Mouse (Mus musculus): ENCODE results near the gene Atp6v0a2. TPM values are rescaled to one million over a fixed set of nuclear protein-coding genes. Genes with fewer than 3 reads are reported as not detected.
"Not testable (repeated sequence)": the region's sequence is repeated elsewhere in the genome, so short reads cannot be mapped to it uniquely, and the experiment has no call there.

Atp6v0a2 gene
- polyA plus RNA-seq, 1 experiment = 170 TPM

- Histone ChIP-seq H3K4me3 (ENCODE audit: low read depth, low read length) (no peak overlapping the region), H3K27me3 (ENCODE audit: control insufficient read depth, insufficient read depth, low read length) (no peaks in the 10 kb centered on the region), H3K36me3 (ENCODE audit: control insufficient read depth, insufficient read depth, low read length) (no peaks in the 10 kb centered on the region), H3K4me1 (ENCODE audit: control insufficient read depth, insufficient read depth, insufficient read length, low read length) (peaks cover 21% of the 10 kb centered on the region), H3K27ac (ENCODE audit: insufficient read depth, low read depth, low read length) (no peak overlapping the region)
- WGBS = 88% methylated on average over 15 of the region's 15 CpGs
- TF ChIP-seq CTCF (IDR thresholded peaks at IDR 0.05; ENCODE audit: extremely low read depth, insufficient read length, insufficient replicate concordance, low read depth, low read length) (no peak), POLR2A (IDR thresholded peaks at IDR 0.05; ENCODE audit: low read depth, low read length) (no peak)
Measured at GRCm38 (mm10) chr5:124622890-124623289, 5.5 kb upstream of the Atp6v0a2 start.

GRCm38 (mm10) chr5:124624291-124624690 is 4.1 kb upstream of the Atp6v0a2 start:
- TF ChIP-seq POLR2A (IDR thresholded peaks at IDR 0.05; ENCODE audit: low read depth, low read length) = no peak
- Histone ChIP-seq H3K27me3 (ENCODE audit: control insufficient read depth, insufficient read depth, low read length) (no peaks in the 10 kb centered on the region), H3K4me1 (ENCODE audit: control insufficient read depth, insufficient read depth, insufficient read length, low read length) (peaks cover 26% of the 10 kb centered on the region), H3K27ac (ENCODE audit: insufficient read depth, low read depth, low read length) (no peak overlapping the region), H3K36me3 (ENCODE audit: control insufficient read depth, insufficient read depth, low read length) (no peaks in the 10 kb centered on the region), H3K4me3 (ENCODE audit: low read depth, low read length) (no peak overlapping the region)
- 79% methylated on average over 9 of the region's 9 CpGs for WGBS

- Histone ChIP-seq H3K27ac (ENCODE audit: insufficient read depth, low read depth, low read length) (peak overlapping the region; percentile 99), H3K36me3 (ENCODE audit: control insufficient read depth, insufficient read depth, low read length) (peaks cover 16% of the 10 kb centered on the region), H3K4me1 (ENCODE audit: control insufficient read depth, insufficient read depth, insufficient read length, low read length) (peaks cover 38% of the 10 kb centered on the region), H3K4me3 (ENCODE audit: low read depth, low read length) (peak overlapping the region; percentile 92), H3K27me3 (ENCODE audit: control insufficient read depth, insufficient read depth, low read length) (no peaks in the 10 kb centered on the region)
- 3% methylated on average over 11 of the region's 11 CpGs for WGBS
- no peak for TF ChIP-seq CTCF (IDR thresholded peaks at IDR 0.05; ENCODE audit: extremely low read depth, insufficient read length, insufficient replicate concordance, low read depth, low read length)
Measured at GRCm38 (mm10) chr5:124629641-124630040, 1.3 kb downstream of the Atp6v0a2 start.

- Histone ChIP-seq H3K4me1 (ENCODE audit: control insufficient read depth, insufficient read depth, insufficient read length, low read length) (peaks cover 24% of the 10 kb centered on the region), H3K27me3 (ENCODE audit: control insufficient read depth, insufficient read depth, low read length) (no peaks in the 10 kb centered on the region)
- 50% methylated on average over 11 of the region's 11 CpGs for WGBS
Measured at GRCm38 (mm10) chr5:124631685-124632084, 3.3 kb downstream of the Atp6v0a2 start.

GRCm38 (mm10) chr5:124632461-124632860 is 4.1 kb downstream of the Atp6v0a2 start:
- H3K27ac ChIP-seq (ENCODE audit: insufficient read depth, low read depth, low read length) = peak overlapping the region; percentile 70
- peaks cover 42% of the 10 kb centered on the region for H3K36me3 ChIP-seq (ENCODE audit: control insufficient read depth, insufficient read depth, low read length)
- H3K4me1 ChIP-seq (ENCODE audit: control insufficient read depth, insufficient read depth, insufficient read length, low read length) = peaks cover 20% of the 10 kb centered on the region
- H3K4me3 ChIP-seq (ENCODE audit: low read depth, low read length) = no peak overlapping the region
- H3K27me3 ChIP-seq (ENCODE audit: control insufficient read depth, insufficient read depth, low read length) = no peaks in the 10 kb centered on the region
- 34% methylated on average over 5 of the region's 5 CpGs for WGBS
- no peak for TF ChIP-seq POLR2A (IDR thresholded peaks at IDR 0.05; ENCODE audit: low read depth, low read length)
- no peak for TF ChIP-seq CTCF (IDR thresholded peaks at IDR 0.05; ENCODE audit: extremely low read depth, insufficient read length, insufficient replicate concordance, low read depth, low read length)

More at GRCm38 (mm10) chr5:124631685-124632084, 3.3 kb downstream of the Atp6v0a2 start:
- Histone ChIP-seq H3K4me3 (ENCODE audit: low read depth, low read length) (peak overlapping the region; percentile 2; the same call in 1 of the 2 replicates), H3K36me3 (ENCODE audit: control insufficient read depth, insufficient read depth, low read length) (peaks cover 34% of the 10 kb centered on the region), H3K27ac (ENCODE audit: insufficient read depth, low read depth, low read length) (peak overlapping the region; percentile 76)
- no peak for TF ChIP-seq CTCF (IDR thresholded peaks at IDR 0.05; ENCODE audit: extremely low read depth, insufficient read length, insufficient replicate concordance, low read depth, low read length)

- 69% methylated on average over 2 of the region's 2 CpGs for WGBS
- Histone ChIP-seq H3K4me3 (ENCODE audit: low read depth, low read length) (no peak overlapping the region), H3K36me3 (ENCODE audit: control insufficient read depth, insufficient read depth, low read length) (peaks cover 49% of the 10 kb centered on the region), H3K27me3 (ENCODE audit: control insufficient read depth, insufficient read depth, low read length) (no peaks in the 10 kb centered on the region), H3K4me1 (ENCODE audit: control insufficient read depth, insufficient read depth, insufficient read length, low read length) (peaks cover 12% of the 10 kb centered on the region), H3K27ac (ENCODE audit: insufficient read depth, low read depth, low read length) (no peak overlapping the region)
- TF ChIP-seq POLR2A (IDR thresholded peaks at IDR 0.05; ENCODE audit: low read depth, low read length) (no peak), CTCF (IDR thresholded peaks at IDR 0.05; ENCODE audit: extremely low read depth, insufficient read length, insufficient replicate concordance, low read depth, low read length) (no peak)
Measured at GRCm38 (mm10) chr5:124633425-124633824, 5.0 kb downstream of the Atp6v0a2 start.

- TF ChIP-seq CTCF (IDR thresholded peaks at IDR 0.05; ENCODE audit: extremely low read depth, insufficient read length, insufficient replicate concordance, low read depth, low read length) = peak; percentile 37; the same call in 1 of the 2 replicates
- 86% methylated on average over 4 of the region's 4 CpGs for WGBS
Measured at GRCm38 (mm10) chr5:124635068-124635467, 6.7 kb downstream of the Atp6v0a2 start.

GRCm38 (mm10) chr5:124636139-124636538 is 7.8 kb downstream of the Atp6v0a2 start:
- peaks cover 8% of the 10 kb centered on the region for H3K4me1 ChIP-seq (ENCODE audit: control insufficient read depth, insufficient read depth, insufficient read length, low read length)
- H3K36me3 ChIP-seq (ENCODE audit: control insufficient read depth, insufficient read depth, low read length) = peaks cover 70% of the 10 kb centered on the region
- H3K27me3 ChIP-seq (ENCODE audit: control insufficient read depth, insufficient read depth, low read length) = no peaks in the 10 kb centered on the region
- no peak overlapping the region; the same call in 1 of the 2 replicates for H3K27ac ChIP-seq (ENCODE audit: insufficient read depth, low read depth, low read length)
- no peak overlapping the region for H3K4me3 ChIP-seq (ENCODE audit: low read depth, low read length)
- 98% methylated on average over 3 of the region's 3 CpGs for WGBS
- TF ChIP-seq CTCF (IDR thresholded peaks at IDR 0.05; ENCODE audit: extremely low read depth, insufficient read length, insufficient replicate concordance, low read depth, low read length) (no peak), POLR2A (IDR thresholded peaks at IDR 0.05; ENCODE audit: low read depth, low read length) (no peak)

More at GRCm38 (mm10) chr5:124635068-124635467, 6.7 kb downstream of the Atp6v0a2 start:
- H3K27ac ChIP-seq (ENCODE audit: insufficient read depth, low read depth, low read length); H3K4me3 ChIP-seq (ENCODE audit: low read depth, low read length); H3K27me3 ChIP-seq (ENCODE audit: control insufficient read depth, insufficient read depth, low read length): not testable (repeated sequence)
- peaks cover 12% of the 10 kb centered on the region for H3K4me1 ChIP-seq (ENCODE audit: control insufficient read depth, insufficient read depth, insufficient read length, low read length)
- peaks cover 65% of the 10 kb centered on the region for H3K36me3 ChIP-seq (ENCODE audit: control insufficient read depth, insufficient read depth, low read length)

All from small intestine, adult 2 months (tissue).